Mouse (Mus musculus) ovary, postnatal 36 days (tissue): ENCODE results near the gene Bcar3.

Source experiments
- DNase-seq: peaks from one replicate; pipeline ENCODE4 v3.0.0; 2022; ENCODE audit warnings: low spot score, mixed read lengths

The Bcar3 gene

GRCm38 (mm10) chr3:122337992-122338391 is 44.1 kb downstream of the Bcar3 start:
- no peak for DNase-seq

GRCm38 (mm10) chr3:122338897-122339296 is 45.0 kb downstream of the Bcar3 start:
- DNase-seq, result no peak

DNA sequence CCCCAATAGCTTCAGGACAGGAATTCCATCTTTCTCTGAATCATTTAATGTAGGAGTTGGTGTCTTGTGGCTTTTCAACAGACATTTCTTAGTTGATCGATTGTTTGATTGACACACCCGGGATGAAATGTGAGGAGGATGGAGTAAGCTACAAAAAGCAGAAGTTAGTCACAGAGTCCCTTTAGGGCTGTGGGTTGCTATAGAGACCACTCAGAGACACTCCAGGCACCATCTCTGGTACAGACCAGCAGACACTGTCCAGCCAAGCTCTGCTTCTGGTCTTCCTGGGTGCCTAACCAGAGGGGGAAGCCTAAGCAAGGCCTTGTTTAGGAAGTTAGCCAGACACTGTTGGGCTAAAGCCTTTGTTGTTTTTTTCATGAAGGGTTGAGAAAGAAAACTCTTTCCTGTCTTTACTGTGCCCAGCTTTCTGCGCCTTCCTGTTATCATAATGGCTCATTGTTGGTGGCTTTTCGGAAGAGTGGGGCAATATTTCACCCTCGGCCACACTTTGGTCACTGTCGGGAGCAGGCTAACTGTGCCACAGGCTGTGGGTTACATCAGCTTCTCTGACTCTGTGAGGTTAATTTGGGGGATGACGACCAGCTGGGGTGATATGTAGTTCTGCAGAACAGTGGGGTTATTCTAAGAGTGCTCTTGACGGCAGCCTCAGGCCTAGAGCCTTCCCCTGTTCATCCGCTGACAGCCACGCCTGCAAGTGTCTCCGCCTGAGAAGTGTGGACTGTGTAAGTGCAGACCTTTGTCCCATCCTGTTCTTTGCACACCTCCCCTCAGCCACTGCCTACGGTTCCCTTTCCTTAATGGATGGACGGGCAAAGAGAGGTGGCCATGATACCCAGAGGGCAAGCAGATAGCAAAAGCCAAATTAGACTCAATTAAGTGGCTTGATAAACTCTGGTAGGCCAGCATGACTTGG is 46.5 kb downstream of the Bcar3 start:
- no peak for DNase-seq

DNA sequence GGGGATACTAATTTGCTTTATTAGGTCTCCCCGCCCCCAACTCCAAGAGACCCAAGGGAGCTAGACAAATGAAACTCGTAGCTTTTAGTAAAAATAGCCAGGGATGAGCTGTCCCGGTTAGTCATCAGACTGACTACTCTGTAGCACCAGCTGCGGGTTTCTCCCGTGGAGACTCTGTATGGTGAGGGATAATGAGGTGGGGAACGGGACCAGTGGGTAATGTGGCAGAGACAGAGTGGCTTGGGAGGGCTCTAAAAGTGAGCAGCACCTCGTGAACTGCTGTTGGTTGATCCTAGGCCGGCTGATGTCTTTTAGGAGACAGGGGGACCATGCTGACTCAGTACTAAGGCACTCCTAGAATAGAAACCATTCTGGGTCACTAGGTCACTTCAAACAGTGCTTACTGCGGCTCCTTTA is 49.5 kb downstream of the Bcar3 start:
- DNase-seq, result no peak

GRCm38 (mm10) chr3:122344350-122344749 is 50.4 kb downstream of the Bcar3 start:
- no peak for DNase-seq

DNA sequence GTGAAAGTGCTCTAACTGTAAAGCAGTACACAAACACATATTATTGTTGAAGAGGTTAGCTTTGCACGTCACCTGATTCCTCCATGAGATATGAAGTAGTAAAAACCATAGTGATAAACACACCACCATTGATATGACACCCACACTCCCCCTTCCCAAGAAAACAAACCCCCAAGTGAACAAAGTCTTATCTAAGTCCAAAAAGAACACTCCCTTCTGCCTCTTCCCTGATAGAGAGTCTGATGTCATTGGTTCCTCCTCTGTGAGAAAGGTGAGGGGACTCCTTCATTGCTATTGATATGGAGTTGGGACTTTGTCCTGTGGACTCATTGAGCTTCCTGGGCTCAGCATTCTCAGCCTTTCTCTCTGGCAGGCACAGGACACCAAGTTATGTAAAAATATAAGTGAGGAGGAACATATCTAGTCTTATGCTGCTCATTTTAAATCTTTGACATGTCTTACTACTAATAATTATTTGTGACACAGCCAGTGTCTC is 52.1 kb downstream of the Bcar3 start:
- DNase-seq, result no peak

- DNase-seq, result no peak
Measured at GRCm38 (mm10) chr3:122346600-122346999, 52.7 kb downstream of the Bcar3 start.

DNA sequence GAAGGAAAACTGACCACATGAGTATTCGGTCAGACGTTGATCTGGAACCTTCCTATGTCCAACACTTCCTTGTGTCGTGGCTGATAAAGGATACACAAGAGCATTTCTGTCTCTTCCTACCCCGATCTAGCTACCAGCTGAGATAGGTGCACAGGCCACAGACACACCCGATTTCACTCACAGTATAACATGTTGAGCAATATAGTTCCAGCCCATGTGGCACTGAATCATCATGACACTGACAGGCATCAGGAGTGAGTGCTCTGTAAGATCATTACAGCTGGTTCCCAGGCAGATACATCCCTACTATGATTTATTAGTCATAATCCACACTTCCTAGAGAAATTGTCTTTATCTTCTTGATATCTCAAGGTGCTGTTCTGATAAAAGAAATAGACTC is 54.7 kb downstream of the Bcar3 start:
- DNase-seq, result no peak

- no peak for DNase-seq
Measured at GRCm38 (mm10) chr3:122352801-122353200, 58.9 kb downstream of the Bcar3 start.

- DNase-seq, result no peak
Measured at GRCm38 (mm10) chr3:122359426-122359825, 65.5 kb downstream of the Bcar3 start.

- no peak for DNase-seq
Measured at GRCm38 (mm10) chr3:122359954-122360353, 66.0 kb downstream of the Bcar3 start.

DNA sequence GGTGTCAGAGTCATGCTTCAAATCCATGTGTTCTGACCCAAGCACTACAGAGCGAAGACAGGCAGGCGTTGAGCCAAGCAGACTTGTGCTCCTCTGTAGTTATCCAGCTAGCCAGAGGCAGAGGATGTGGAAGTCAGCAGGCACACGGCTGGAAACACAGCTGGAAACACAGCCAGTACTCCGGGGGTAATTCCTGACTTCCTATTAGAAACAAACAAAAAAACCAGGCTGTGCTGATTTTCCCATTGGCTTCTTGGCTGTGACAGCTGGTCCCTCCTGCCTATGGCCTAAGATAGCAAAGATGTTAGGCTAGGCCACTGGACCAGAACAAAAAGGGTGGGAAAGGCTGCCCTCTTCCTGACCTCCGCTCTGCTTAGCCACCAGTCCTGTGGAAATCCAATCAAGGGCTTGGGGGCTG is 66.8 kb downstream of the Bcar3 start:
- DNase-seq, result no peak

- DNase-seq, result peak; percentile 26
Measured at GRCm38 (mm10) chr3:122362719-122363118, 68.8 kb downstream of the Bcar3 start.

DNA sequence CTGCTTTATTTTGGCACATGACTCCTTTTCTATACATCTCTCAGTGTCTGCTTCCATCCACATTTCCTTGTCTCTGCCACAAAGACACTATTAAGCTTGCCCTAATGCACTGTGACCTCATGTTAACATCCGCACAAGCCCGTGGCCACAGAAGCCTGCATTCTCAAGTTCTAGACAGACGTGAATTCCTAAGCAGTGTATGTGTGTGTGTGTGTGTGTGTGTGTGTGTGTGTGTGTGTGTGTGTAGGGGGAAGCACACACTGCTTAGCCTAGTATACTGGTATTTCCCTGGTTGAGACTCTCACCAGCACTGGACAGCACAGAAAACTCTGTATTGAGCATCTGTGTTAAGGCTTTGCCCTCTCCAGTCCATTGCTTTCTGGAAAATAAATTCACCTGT is 70.6 kb downstream of the Bcar3 start:
- no peak for DNase-seq

DNA sequence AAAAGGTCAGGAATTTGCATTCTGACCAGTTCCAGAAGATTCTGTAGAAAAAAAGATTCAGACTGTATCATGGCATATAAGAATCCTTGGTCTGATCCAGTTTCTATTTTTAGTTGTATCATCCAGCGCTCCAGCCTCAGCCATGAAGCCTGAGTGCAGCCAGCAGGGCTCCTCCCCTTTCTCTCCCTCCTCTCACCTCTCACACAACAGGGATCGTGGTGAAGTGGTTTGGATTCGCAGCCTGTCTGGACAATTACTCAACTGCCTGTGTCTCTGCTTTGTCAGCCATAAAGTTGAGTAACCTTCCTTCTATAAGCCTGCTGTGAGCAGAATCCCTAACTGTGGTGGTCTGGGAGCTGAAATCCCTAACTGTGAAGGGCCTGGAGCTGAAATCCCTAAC is 71.4 kb downstream of the Bcar3 start:
- peak; percentile 47 for DNase-seq

DNA sequence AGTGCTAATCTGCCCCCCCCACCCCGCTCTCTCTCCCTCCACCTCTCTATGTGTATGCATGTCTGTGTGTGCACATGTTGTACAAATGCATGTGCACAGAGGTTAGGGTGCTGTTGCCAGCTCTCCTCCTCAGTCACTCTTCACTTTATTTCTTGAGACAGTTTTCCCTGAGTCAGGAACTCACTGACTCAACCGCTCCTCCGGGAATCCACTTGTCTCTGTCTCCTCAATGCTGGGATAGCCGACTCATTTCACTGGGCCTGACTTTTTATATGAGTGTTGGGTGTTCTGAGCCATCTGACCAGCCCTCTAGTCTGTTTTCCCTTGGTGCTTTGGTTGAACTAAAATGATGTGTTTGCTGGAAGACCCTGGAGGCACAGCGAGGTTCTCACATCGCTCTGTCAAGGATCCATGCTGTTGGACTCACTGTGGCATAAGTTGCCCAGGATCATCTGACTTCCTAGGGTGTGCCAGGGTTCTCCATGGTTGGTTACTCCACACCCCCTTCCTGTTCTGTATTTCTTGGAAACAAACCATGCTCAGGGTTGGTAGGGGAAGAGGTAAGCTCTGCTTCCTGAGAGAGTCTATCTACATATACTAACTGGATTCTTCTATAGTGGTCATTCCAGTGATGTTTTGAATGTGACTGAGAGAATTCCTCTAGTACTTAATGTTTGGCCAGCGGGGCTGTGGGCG is 77.9 kb downstream of the Bcar3 start:
- DNase-seq, result no peak

- DNase-seq, result no peak
Measured at GRCm38 (mm10) chr3:122372617-122373016, 78.7 kb downstream of the Bcar3 start.

DNA sequence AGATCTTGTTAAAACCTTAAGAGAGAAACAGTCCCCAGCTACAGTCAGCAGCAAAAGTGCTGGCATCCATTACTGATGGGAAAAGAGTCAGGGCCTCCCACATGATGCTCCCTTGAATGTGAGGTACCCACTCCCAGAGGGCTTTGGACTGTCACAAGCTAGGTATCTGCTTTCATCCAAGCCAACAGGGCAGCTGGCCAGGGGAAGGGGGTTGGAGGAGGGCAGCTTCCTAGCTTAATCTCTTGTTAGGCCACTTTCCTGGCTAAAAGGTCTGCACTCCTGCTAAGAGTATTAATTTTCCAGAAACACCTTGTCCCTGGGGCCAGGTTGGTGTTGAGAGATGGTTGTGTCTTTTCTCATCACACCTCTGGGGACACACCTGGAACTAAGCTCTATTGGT is 82.1 kb downstream of the Bcar3 start:
- DNase-seq, result no peak

- DNase-seq, result no peak
Measured at GRCm38 (mm10) chr3:122376412-122376831, 82.5 kb downstream of the Bcar3 start.

GRCm38 (mm10) chr3:122376841-122377464 is 83.0 kb downstream of the Bcar3 start:
- DNase-seq, result no peak

DNA sequence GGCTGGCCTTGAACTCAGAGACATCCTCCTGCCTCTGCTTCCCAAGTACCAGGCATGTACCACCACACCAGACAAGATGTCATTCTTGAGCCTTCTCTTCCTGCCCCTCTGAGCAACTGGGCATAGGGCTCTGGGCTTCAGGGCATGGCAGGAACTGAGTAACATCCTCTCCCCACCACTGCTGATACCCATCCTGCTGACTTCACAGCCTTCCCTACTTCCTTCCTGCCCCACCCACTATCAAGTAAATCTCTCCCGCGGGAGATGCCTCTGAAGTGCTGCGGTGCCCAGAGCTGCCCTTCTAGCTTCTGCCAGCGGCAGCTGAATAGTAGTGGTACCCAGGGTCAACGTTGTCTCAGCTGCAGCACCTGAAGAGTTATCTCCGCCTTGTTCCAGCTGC is 84.7 kb downstream of the Bcar3 start:
- DNase-seq, result no peak

DNA sequence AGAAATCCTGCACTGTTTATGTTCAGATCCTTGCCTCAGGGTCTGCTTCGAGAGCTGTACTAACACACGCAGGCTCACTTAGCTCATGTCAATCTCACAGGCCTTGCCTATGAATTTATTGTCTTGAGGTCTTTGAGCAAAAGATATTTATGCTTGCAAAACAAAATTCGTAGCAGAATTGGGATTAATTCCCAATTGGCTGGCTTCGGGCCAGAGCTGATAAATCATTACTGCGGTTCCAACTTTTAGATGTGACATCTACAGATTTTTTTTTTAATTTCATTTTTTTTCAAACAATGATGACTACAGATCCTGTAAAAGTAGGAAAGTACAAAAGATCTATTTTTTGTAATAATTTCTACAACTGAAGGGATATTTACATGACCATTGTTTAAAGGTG is 86.8 kb downstream of the Bcar3 start:
- no peak for DNase-seq

- DNase-seq, result no peak
Measured at GRCm38 (mm10) chr3:122381591-122381990, 87.7 kb downstream of the Bcar3 start.
